Mouse (Mus musculus) midbrain, embryonic 13.5 days (tissue): ENCODE results near the gene Ndufs4. TPM values are rescaled to one million over a fixed set of nuclear protein-coding genes. Genes with fewer than 3 reads are reported as not detected.

Experiments used
- ATAC-seq: fragments of 200-750 bp; cut with Nextera tagmentation; 2 replicates; pipeline ENCODE4 v1.8.0; 2017; ENCODE audit warnings: mild to moderate bottlenecking, moderate TSS enrichment, moderate library complexity
- H3K27ac ChIP-seq: fragments of 300-500 bp; sonication (generic); 2 replicates; pipeline ENCODE4 v1.5.1; 2015; ENCODE audit warnings: inconsistent platforms, mild to moderate bottlenecking, moderate library complexity
- H3K27me3 ChIP-seq: fragments of 300-500 bp; sonication (generic); 2 replicates; pipeline ENCODE4 v1.6.1; 2015; ENCODE audit warnings: mild to moderate bottlenecking, inconsistent platforms
- H3K36me3 ChIP-seq: fragments of 300-500 bp; sonication (generic); 2 replicates; pipeline ENCODE4 v1.6.1; 2015; ENCODE audit warnings: mild to moderate bottlenecking, inconsistent platforms
- H3K4me1 ChIP-seq: fragments of 300-500 bp; sonication (generic); replicated peaks from 2 replicates; pipeline ENCODE4 v1.6.1; 2015; ENCODE audit warnings: inconsistent platforms
- H3K4me2 ChIP-seq: fragments of 300-500 bp; sonication (generic); replicated peaks from 2 replicates; pipeline ENCODE4 v1.6.1; 2015; ENCODE audit warnings: moderate library complexity, mild to moderate bottlenecking, inconsistent platforms
- H3K4me3 ChIP-seq: fragments of 300-500 bp; sonication (generic); replicated peaks from 2 replicates; pipeline ENCODE4 v1.5.1; 2015; ENCODE audit warnings: mild to moderate bottlenecking, inconsistent platforms
- H3K9ac ChIP-seq: fragments of 300-500 bp; sonication (generic); replicated peaks from 2 replicates; pipeline ENCODE4 v1.6.1; 2015; ENCODE audit warnings: mild to moderate bottlenecking, inconsistent platforms
- H3K9me3 ChIP-seq: fragments of 300-500 bp; sonication (generic); 2 replicates; pipeline ENCODE4 v1.6.1; 2016; ENCODE audit warnings: mild to moderate bottlenecking, inconsistent platforms
- WGBS: fragments of 180-500 bp; shearing (Covaris S2); methylation state at CpG from one replicate; pipeline ENCODE4 v1.1.7; 2015; 5-methylcytosine and 5-hydroxymethylcytosine counted together
- polyA plus RNA-seq: library from polyadenylated mRNA; unstranded; fragments of >200 nt; fragmentation: Nextera tagmentation; extraction: Ambion mirVana; gene quantifications from 2 replicates; pipeline ENCODE4 v1.2.1, GENCODE M21; 2015

Ndufs4 gene
- 380 and 387 TPM in 2 replicates for polyA plus RNA-seq

GRCm38 (mm10) chr13:114388211-114388965, at the start of gene Ndufs4:
Gene Ndufs4 (minus strand): TSS chr13:114388258.
- peak; percentile 14; the same call in 1 of the 2 replicates for ATAC-seq
- Histone ChIP-seq H3K9ac (peak within 1 kb of the TSS; percentile 87), H3K4me3 (peak within 1 kb of the TSS; percentile 64), H3K36me3 (peaks cover 3% of the 10 kb centered on the region; the same call in 1 of the 2 replicates), H3K27me3 (no peaks in the 10 kb centered on the region), H3K27ac (peak within 1 kb of the TSS; percentile 87), H3K4me2 (peak within 1 kb of the TSS; percentile 66), H3K4me1 (peaks cover 13% of the 10 kb centered on the region), H3K9me3 (no peaks in the 10 kb centered on the region)
- WGBS = 46% methylated on average over 13 of the region's 13 CpGs

DNA sequence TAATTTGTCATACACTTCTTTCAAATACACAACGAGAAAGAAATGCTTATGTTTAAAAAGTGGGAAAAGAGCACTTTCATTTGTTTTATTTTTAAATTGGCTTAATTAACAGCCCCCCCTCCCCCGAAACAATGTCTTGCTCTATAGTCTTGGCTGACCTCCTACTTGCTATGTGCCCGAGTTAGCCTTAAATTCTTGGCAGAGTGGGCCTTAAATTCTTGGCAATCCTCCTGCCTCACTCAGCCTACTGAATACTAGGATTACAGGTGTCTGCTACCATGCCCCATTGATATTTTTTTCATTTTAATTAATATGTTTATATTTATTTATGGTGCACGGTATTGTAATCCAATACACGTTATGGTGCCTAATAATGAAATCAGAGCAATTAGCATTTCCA, 44.4 kb upstream of the Ndufs4 start:
- H3K27me3 ChIP-seq = no peaks in the 10 kb centered on the region
- H3K4me1 ChIP-seq = no peaks in the 10 kb centered on the region
- no peak overlapping the region for H3K4me2 ChIP-seq
- 81% methylated on average over 5 of the region's 5 CpGs for WGBS
- no peaks in the 10 kb centered on the region for H3K9me3 ChIP-seq
- H3K36me3 ChIP-seq = no peaks in the 10 kb centered on the region
- H3K9ac ChIP-seq = no peak overlapping the region
- H3K4me3 ChIP-seq = no peak overlapping the region
- no peak overlapping the region for H3K27ac ChIP-seq
- ATAC-seq = no peak

- no peak for ATAC-seq
- H3K27me3 ChIP-seq = no peaks in the 10 kb centered on the region
- WGBS = 94% methylated on average over 5 of the region's 5 CpGs
- H3K36me3 ChIP-seq = no peaks in the 10 kb centered on the region
- H3K9ac ChIP-seq = no peak overlapping the region
- no peaks in the 10 kb centered on the region; the same call in 1 of the 2 replicates for H3K9me3 ChIP-seq
- no peaks in the 10 kb centered on the region for H3K4me1 ChIP-seq
- no peak overlapping the region for H3K4me3 ChIP-seq
- no peak overlapping the region for H3K27ac ChIP-seq
- no peak overlapping the region for H3K4me2 ChIP-seq
Measured at GRCm38 (mm10) chr13:114425230-114425629, 37.2 kb upstream of the Ndufs4 start.

GRCm38 (mm10) chr13:114420235-114420634, 32.2 kb upstream of the Ndufs4 start:
- Histone ChIP-seq H3K9ac (no peak overlapping the region), H3K36me3 (no peaks in the 10 kb centered on the region), H3K9me3 (no peaks in the 10 kb centered on the region; the same call in 1 of the 2 replicates), H3K4me3 (no peak overlapping the region), H3K27ac (no peak overlapping the region), H3K4me1 (no peaks in the 10 kb centered on the region), H3K4me2 (no peak overlapping the region), H3K27me3 (no peaks in the 10 kb centered on the region)
- no peak for ATAC-seq
- 89% methylated on average over 8 of the region's 8 CpGs for WGBS

DNA sequence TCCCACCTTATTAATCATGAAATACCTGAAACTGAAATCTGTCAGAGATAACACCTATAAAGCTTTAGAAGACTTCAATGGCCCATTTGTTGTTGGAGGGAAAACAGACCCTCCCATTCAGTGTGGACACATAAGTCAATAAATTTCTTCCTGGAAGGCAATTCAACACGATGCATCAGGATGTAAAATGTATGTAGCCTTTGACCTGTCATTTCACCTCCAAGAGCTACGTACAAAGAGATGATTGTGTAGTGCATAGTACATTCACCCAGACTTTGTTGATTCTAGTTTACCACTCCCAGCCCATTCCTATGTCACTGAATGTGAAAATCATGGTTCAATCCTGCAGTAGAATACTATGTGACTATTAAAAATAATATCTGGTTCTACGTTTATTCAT, 31.3 kb upstream of the Ndufs4 start:
- H3K27me3 ChIP-seq = no peaks in the 10 kb centered on the region
- WGBS = 85% methylated on average over 3 of the region's 3 CpGs
- no peak overlapping the region for H3K27ac ChIP-seq
- no peak overlapping the region for H3K9ac ChIP-seq
- H3K9me3 ChIP-seq = no peaks in the 10 kb centered on the region; the same call in 1 of the 2 replicates
- no peak overlapping the region for H3K4me3 ChIP-seq
- no peak for ATAC-seq
- H3K36me3 ChIP-seq = no peaks in the 10 kb centered on the region
- H3K4me1 ChIP-seq = no peaks in the 10 kb centered on the region
- no peak overlapping the region for H3K4me2 ChIP-seq

GRCm38 (mm10) chr13:114412326-114412725, 24.3 kb upstream of the Ndufs4 start:
- no peak overlapping the region for H3K9ac ChIP-seq
- no peak overlapping the region for H3K4me2 ChIP-seq
- H3K4me3 ChIP-seq = no peak overlapping the region
- no peak overlapping the region for H3K27ac ChIP-seq
- no peak for ATAC-seq
- no peaks in the 10 kb centered on the region for H3K27me3 ChIP-seq
- H3K36me3 ChIP-seq = no peaks in the 10 kb centered on the region
- H3K4me1 ChIP-seq = peaks cover 1% of the 10 kb centered on the region; the same call in 1 of the 2 replicates
- no peaks in the 10 kb centered on the region for H3K9me3 ChIP-seq

- Histone ChIP-seq H3K27me3 (0 out of 2 replicates have a peak, but pooled peaks cover 6% of the 10 kb centered on the region), H3K9me3 (no peaks in the 10 kb centered on the region), H3K4me1 (peaks cover 19% of the 10 kb centered on the region), H3K9ac (no peak overlapping the region), H3K4me3 (no peak overlapping the region), H3K36me3 (no peaks in the 10 kb centered on the region), H3K27ac (no peak overlapping the region), H3K4me2 (0 out of 2 replicates have a peak overlapping the region, but pooled peaks have one; percentile 11)
- ATAC-seq = peak; percentile 45; the same call in 1 of the 2 replicates
- under 1% methylated on average over 5 of the region's 5 CpGs for WGBS
Measured at GRCm38 (mm10) chr13:114406866-114407265, 18.8 kb upstream of the Ndufs4 start.

GRCm38 (mm10) chr13:114406424-114406823, 18.4 kb upstream of the Ndufs4 start:
- no peak overlapping the region for H3K9ac ChIP-seq
- no peak overlapping the region for H3K27ac ChIP-seq
- WGBS = 3% methylated on average over 5 of the region's 5 CpGs
- H3K4me2 ChIP-seq = 0 out of 2 replicates have a peak overlapping the region, but pooled peaks have one; percentile 11
- H3K9me3 ChIP-seq = no peaks in the 10 kb centered on the region
- H3K4me1 ChIP-seq = peaks cover 19% of the 10 kb centered on the region
- no peak overlapping the region for H3K4me3 ChIP-seq
- H3K36me3 ChIP-seq = no peaks in the 10 kb centered on the region
- H3K27me3 ChIP-seq = 0 out of 2 replicates have a peak, but pooled peaks cover 6% of the 10 kb centered on the region
- peak; percentile 88 for ATAC-seq

DNA sequence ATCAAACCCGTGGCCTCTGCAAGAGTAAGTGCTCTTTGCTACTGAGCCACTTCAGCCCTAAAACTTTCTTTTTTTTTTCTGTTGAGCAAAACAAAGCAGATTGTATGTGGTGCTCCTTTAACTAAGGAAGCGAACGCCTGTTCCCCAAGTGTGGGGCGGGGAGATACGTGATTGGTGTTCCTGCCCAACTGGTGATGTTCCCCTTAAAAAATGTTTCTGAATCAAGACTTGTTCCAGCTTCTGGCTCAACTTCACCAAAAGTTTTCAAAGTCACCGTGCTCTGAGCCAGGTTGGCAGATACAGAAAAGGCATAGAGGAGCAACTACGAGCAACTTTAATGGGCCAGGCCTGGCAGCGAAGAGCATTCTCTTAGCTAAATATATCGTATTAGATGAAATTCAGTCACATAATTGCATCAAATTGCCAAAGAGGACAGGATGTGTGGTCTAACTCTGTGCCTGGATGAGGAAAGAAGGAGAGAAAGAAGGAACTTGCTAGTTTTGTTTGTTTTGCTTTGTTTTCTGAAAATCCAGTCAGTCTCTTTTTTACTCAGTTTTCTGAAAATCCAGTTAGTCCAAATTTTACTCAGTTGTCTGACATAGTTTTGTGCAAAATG, 17.1 kb upstream of the Ndufs4 start:
- no peak overlapping the region for H3K9ac ChIP-seq
- WGBS = 83% methylated on average over 9 of the region's 9 CpGs
- ATAC-seq = no peak
- peaks cover 19% of the 10 kb centered on the region for H3K4me1 ChIP-seq
- H3K36me3 ChIP-seq = no peaks in the 10 kb centered on the region
- 0 out of 2 replicates have a peak, but pooled peaks cover 6% of the 10 kb centered on the region for H3K27me3 ChIP-seq
- no peak overlapping the region for H3K27ac ChIP-seq
- no peak overlapping the region for H3K4me2 ChIP-seq
- no peak overlapping the region for H3K4me3 ChIP-seq
- no peaks in the 10 kb centered on the region for H3K9me3 ChIP-seq

- Histone ChIP-seq H3K27me3 (no peaks in the 10 kb centered on the region), H3K27ac (no peak overlapping the region), H3K4me1 (no peaks in the 10 kb centered on the region), H3K4me2 (no peak overlapping the region), H3K9ac (no peak overlapping the region), H3K9me3 (no peaks in the 10 kb centered on the region), H3K4me3 (no peak overlapping the region), H3K36me3 (no peaks in the 10 kb centered on the region)
- no peak for ATAC-seq
- WGBS = 87% methylated on average over 2 of the region's 2 CpGs
Measured at GRCm38 (mm10) chr13:114398906-114399305, 10.8 kb upstream of the Ndufs4 start.

DNA sequence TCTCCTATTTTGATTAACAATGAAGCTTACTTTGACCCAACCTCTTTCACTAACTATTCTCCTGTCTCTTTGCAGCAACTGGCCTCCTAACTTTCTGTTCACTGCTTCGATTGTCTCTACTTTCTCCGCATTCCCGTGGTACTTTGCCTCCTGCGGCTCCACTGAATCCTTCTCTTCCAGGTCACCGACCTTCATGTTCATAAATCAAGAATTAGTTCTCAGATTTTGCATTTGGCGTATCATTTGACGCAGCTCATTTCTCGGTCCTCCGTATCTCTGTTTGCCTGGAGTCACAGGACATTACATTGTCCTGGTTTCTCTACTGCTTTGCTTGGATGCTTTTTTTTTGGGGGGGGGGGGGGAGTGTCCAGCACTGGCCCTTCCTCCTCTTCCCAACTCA, 9.2 kb upstream of the Ndufs4 start:
- H3K4me1 ChIP-seq = no peaks in the 10 kb centered on the region
- no peaks in the 10 kb centered on the region for H3K27me3 ChIP-seq
- no peak for ATAC-seq
- H3K36me3 ChIP-seq = no peaks in the 10 kb centered on the region
- H3K4me2 ChIP-seq = no peak overlapping the region
- no peaks in the 10 kb centered on the region for H3K9me3 ChIP-seq
- WGBS = 44% methylated on average over 9 of the region's 9 CpGs
- H3K9ac ChIP-seq = no peak overlapping the region
- no peak overlapping the region for H3K27ac ChIP-seq
- H3K4me3 ChIP-seq = no peak overlapping the region

GRCm38 (mm10) chr13:114396863-114397262, 8.8 kb upstream of the Ndufs4 start:
- Histone ChIP-seq H3K4me3 (no peak overlapping the region), H3K27me3 (no peaks in the 10 kb centered on the region), H3K27ac (no peak overlapping the region), H3K4me2 (no peak overlapping the region), H3K36me3 (no peaks in the 10 kb centered on the region), H3K9ac (no peak overlapping the region), H3K9me3 (no peaks in the 10 kb centered on the region), H3K4me1 (no peaks in the 10 kb centered on the region)
- ATAC-seq = no peak
- 28% methylated on average over 10 of the region's 10 CpGs for WGBS
